Mouse (Mus musculus) megakaryocyte, adult 5-6 weeks (primary cell): Measurements from ENCODE around the gene Hnrnpul1. TPM values are rescaled to one million over a fixed set of nuclear protein-coding genes. Genes with fewer than 3 reads are reported as not detected.
"Not testable (repeated sequence)": the region's sequence is repeated elsewhere in the genome, so short reads cannot be mapped to it uniquely, and the experiment has no call there.

Experiments used
- ATAC-seq: 2 replicates; pipeline ENCODE4 v1.8.0; 2016; ENCODE audit warnings: mild to moderate bottlenecking, inconsistent platforms; ENCODE audit not compliant: poor library complexity, severe bottlenecking
- total RNA-seq, 2 experiments: library from RNA; stranded (forward) in 1 of 2; stranded (reverse) in 1 of 2; fragments of 153-499, 151-499 nt in 1 of 2; fragments of 221-1000, 200-1000 nt in 1 of 2; gene quantifications; 2 replicates each; pipeline versions ENCODE4 v1.2.3 to v1.2.4; 2015 to 2017

Hnrnpul1 gene
- 134 and 143 TPM in 2 replicates for total RNA-seq (2015)
- total RNA-seq (2017) = 121 and 148 TPM in 2 replicates

DNA sequence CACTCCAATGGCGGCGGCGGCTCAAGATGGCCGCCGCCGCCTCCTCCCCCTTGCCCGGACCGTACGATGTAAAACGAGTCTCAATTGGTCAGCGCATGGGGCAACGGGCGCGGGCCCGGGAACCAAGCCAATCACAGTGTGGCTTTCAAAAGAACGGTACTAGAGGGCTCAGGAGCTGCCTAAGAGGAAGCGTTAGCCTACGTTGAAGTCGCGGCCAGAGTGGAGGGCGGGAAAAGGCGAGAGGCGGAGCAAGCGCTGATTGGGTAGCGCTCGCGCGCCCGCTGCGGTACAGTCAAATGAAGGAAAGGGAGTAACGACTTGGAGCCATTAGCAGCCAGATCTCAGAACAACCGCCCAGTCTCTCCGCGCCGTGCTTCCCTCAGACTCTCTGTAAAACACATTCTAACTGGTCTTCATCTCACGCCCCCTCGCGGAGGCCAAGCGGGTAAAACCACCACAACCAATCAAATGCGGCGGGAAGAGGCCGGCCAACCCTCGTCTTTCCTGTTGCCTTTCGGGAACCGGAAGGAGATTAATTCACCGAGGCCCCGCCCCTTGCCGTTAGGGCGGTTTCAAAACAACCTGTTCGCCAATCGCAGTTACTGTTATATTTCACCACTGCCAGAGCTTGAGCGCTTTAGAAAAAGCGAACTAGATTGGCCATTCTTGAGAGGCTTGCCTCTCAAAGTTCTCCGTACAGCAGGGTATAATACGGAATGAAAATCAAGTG, at the start of gene Hnrnpul1:
Hnrnpul1 (minus strand) TSS at position 20 of the 730 bp plus-strand sequence.
- ATAC-seq = peak; percentile 77

DNA sequence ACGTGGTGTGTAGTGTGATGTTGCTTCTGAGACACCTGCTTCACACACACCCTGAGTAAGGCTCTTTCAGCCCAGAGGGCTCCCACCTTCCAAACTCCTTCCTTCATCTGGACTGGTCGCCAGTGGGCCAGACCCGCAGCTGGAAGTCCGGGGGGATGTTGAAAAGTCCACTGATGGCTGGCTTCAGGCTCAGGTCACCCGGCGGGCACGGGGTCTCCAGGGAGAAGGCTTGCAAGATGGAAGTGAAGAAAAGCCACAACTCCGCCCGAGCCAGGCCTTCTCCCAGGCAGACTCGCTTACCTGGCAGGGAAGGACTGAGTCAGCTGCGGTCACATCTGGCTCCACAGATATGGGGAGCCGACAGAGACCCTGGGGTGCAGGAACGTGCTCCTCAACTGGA, 48.9 kb upstream of the Hnrnpul1 start:
- ATAC-seq = no peak

DNA sequence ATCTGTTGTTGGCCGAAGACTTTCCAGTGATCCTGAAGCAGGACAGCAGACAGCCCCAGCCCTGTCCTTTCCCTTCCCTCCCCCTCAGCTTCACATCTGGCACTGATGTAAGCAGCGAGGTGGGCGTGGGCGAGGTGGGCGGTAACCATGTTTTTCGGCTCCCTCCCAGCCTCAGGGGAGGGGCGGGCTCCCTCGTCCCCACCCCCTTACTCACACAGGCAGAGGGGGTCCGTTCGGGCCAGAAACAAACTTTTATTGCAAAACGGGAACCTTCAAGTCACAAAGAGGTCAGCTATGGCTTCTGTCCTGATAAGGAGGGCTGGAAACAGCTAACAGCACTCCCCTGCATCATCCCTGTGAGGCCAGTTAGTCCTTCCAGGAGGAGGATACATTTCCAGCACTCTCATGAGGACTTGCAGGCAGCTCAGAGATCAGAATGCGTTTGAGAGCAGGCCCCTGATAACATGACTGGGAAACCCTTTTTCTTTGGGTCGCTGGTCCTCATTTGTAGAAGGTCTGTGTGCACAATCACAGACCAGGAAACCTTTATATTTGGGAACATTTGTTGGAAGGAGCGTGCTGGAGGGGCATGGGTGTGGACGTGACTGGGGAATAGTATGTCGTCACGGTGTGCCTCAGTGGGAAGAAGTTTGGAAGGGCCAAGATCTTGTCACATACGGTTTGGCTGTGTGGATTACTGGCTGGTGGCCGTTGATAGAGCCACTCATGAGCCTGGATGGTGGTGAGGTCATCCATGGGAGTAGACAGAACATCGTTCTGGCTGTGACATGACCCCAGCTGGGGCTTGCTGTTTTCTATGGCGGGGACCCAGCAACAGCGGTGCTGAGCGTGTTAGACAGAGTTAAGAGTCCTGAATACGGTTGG, 47.9 kb upstream of the Hnrnpul1 start:
- no peak for ATAC-seq

DNA sequence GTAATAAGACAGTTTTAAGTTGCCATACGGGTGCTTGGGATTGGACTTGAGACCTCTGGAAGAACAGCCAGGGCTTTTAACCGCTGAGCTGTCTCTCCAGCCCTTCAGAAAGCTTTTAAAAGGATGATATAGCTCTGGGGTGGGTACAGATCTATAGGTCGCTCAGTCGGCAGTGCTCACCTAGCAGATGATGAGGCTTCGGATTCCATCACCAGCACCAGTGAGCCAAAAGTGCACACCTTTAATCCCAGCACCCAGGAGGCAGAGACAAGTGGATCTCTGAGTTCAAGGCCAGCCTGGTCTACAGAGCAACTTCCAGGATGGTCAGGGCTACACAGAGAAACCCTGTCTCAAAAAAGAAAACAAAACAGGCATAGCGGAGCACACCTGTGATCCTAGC, 46.5 kb upstream of the Hnrnpul1 start:
- no peak for ATAC-seq

DNA sequence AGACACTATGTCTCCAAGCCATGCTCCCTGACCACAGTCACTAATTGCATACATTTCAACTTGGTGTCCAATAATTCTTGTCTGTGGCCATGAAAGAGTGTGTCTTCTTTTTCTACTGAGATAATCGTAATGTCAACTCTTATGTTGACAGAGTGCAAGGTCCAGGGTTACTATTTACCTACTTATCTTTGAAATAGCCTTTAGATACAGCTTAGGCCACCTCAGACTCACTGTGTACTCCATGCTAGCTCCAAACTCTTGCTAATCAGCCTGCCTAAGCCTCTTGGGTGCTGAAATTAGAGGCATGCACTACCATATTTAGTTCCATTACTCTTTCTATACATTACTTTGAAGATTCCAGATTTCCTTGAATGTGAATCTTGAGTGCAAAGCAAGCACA, 44.8 kb upstream of the Hnrnpul1 start:
- ATAC-seq = no peak

DNA sequence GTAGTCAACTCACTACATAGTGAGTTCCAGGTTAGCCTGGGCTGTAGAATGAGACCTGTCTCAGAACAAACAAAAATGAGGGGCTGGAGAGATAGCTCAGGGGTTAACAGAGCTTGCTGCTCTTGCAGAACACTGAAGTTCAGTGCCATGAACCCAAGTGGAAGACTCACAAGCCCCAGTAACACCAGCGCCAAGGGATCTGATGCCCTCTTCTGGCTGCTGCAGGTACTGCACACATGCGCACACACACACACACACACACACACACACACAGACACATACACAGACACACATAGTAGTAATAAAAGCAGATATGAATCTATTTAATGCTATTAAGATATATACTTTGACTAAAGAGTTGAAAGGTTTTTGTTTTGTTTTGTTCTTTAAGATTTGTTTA, 44.0 kb upstream of the Hnrnpul1 start:
- ATAC-seq = no peak

DNA sequence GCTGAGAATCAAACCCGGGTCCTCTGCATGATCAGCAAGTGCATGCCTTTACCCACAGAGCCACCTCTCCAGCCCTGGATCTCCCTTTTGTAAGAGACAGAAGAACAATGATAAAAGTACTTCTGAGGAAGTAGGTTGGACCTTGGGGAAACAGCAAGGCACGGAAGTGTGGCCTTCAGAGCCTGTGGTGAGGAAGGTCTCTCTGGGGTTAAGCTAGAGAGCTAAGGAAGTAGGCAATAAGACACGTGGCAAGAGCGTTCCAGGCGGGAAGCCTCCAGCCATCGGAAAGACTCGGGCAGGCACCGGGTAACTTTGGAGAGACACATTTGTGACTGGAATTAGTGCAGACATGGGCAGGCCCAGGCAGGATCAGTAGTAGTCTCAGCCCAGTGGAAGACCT, 40.2 kb upstream of the Hnrnpul1 start:
- peak; percentile 52; the same call in 1 of the 2 replicates for ATAC-seq

DNA sequence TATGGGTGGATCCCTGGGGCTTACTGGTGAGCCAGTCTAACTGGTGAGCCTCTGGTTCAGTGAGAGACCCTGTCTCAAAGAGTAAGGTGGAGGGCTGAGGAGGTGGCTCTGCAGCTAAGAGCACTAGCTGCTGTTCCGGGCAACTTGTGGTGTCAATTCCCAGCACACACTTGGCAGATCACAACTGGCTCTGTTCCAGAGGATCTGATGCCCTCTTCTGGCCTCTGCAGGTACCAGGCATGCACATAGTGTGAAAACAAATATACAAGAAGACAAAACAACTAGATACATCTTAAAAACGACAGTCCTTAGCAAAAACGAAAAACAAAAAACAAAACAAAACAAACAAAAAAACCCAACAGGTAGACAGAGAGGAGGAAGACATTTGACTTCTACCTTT, 39.1 kb upstream of the Hnrnpul1 start:
- ATAC-seq = no peak

DNA sequence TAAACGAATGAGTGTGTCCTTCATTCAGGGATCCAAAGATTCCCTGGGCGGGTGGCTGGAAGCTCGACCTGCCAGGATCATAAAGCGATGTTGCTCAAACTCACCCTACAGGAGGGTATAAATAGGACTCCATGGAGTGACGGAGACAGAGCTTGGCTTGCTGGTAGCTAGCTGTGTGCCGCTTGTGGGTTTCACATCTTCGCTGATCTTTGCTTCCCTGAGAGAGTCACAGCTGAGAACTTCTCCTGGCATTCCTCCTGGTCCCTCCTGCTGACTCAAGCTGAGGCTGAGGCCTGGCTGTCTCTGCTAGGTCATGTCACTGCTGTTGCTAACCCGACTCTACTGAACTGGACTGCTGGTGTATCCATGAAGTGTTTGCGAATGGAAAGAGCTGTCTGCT, 38.4 kb upstream of the Hnrnpul1 start:
- not testable (repeated sequence) for ATAC-seq

DNA sequence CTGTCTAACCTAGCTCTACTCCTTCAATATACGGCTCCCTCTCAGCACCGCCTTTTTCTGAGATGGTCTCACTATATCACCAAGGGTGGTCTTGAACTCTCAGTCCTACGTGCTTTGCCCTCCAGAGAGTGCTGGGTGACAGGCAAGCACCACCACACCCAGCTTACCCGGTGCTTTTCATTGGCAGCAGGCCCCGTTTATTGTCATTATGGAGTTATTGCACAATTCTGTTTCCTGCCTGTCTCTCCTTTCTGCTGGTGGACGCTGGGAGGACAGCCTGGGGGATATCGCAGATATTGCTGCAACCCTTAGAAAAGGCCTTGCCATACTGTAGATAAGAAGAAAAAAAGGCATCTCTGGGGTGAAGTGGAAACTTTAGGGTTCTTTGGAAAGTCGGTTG, 36.1 kb upstream of the Hnrnpul1 start:
- ATAC-seq = peak; percentile 57

DNA sequence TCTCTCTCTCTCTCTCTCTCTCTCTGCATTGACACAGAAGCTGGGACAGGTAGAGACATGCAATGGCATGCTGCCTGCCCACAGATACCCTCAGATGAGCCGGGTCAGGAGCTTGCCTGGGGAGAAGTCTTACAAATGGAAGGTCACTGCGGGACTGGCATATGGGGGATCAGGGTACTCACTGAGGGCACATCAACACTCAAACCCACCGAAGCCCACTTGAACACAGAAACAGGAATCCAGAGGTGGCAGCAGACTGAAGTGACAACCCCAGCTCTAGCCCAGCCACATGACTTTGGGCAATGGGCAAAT, 34.5 kb upstream of the Hnrnpul1 start:
- ATAC-seq = no peak

DNA sequence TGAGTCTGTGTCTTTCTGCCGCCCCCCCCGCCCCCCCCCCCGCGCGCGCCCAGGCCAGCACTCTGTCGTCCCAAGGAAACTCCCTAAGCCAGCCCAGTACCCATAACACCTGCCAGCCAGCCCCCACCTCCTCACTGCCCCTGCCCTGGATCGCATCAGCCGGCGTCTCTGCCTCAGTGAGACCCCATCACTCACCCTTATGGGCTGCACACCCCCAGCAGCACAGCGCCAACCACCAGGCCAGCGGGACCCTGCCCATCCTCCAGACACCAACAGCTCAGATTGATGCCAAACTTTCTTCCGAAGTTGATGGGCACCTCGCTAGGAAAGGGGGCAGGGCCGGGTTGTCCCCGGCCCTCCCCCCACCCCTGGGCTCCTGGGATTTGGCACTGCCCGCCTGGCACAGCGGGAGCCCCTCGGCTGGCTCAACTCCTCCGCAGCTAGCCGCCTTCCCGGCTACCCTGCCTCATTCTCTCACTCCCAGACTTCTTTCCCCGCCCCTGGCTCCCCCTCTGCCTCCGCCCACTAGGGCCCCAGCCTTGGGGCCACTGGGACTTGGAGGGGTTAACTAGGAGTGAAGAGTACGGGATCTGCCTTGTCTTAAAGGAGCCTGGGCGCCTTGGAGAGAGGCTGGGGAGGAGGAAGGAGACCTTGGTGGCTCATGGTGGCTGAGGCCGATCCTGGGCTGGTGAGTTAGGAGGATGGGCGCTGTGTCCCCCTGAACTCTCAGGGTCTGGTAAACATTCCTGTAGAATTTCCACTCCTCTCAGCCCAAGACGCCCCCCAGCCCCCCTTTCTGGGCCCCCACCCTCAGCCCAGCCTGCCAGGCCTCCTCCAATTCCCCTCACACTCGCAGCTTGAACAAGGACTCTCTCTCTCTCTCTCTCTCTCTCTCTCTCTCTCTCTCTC, 33.9 kb upstream of the Hnrnpul1 start, which contains the start of gene Axl:
Axl (minus strand) TSS at position 486 of the 909 bp plus-strand sequence.
- 0 out of 2 replicates have a peak, but pooled peaks have one; percentile 29 for ATAC-seq

DNA sequence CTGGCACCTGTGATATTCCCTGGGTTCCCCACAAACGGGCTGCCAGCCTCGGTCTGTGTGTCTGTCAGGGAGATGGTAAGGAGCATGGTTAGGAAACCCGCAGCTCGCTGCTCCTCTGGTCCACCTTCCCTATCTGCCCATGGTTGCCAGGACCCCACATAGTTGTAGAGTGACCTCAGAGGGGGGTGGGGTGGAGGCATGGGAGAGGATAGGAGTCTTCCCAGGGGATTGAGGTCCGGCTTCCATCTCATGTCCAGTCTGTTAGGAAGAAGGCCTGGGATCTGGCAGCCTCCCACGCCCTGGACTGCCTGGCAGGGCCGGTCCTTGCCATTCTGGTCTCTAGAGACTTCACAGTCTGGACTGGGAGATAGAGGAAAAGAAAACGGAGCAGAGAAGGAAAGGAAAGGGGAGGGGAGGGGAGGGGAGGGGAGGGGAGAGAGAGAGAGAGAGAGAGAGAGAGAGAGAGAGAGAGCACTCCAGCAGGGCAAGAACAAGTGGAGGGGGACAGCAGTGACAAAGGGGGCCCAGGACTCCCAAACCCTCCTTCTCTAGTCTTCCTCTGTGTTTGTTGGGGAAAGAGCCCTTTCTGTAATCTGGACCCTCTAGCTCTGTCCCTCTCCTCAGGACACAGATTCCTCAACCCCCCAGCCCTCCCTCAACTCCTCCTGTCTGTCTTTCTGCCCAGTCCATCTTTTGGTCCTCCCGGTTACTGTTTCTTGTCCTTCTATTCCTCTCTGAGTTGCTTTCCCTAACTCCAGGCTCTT, 33.1 kb upstream of the Hnrnpul1 start:
- ATAC-seq = no peak

DNA sequence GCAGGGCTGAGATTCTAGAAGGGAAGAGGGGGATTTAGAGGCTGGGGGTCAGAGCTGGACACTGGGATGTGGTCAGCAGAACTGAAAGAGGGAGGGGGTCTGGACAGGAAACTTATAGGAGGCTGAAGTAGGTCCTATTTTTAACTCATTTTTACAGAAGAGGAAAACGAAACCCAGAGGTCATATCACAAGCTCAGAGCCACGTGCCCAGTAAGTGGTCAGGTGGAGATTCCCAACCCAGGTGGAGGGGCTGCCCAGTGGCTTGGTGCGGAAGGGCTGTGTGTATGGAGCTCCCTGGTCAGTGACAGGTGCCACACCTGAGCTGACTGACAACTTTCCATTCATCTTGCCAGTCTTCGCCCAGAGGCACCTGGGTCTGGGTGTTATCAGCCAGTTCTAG, 32.4 kb upstream of the Hnrnpul1 start:
- ATAC-seq = no peak

DNA sequence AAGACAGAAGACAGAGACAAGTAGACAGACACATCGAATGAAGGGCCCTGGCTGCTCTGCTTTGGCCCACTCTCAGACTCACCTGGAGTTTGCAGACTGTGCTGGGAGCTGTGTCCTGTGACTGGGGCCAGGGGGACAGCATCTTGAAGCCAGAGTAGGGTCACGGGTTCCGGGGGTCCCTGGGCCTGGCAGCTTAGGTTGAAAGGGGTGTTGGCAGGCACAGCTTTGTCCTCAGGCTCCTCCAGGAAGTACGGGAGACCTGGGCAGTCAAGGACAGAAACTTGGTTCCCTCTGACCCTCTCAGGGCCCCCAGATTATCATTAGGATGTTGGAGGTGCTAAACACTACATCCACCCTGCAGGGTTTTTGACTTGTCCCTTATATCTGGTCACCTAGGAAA, 31.2 kb upstream of the Hnrnpul1 start:
- ATAC-seq = no peak

DNA sequence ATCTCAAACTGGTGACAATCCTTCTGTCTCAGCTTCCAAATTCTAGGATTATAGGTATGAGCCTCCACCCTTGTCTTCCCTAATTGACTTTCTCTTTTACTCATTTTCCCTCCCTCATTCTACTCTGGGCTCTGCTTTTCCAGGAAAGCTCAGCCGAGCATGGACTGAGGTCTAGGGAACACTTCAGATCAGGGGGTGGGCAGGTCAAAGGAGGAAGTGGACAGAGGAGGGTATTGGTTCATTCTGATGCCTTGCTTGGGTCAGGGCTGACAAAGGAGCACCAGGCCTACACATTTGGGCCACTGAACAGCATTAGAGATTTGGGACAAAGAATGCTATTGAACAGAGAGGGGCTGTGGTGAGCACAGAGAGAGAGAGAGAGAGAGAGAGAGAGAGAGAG, 30.3 kb upstream of the Hnrnpul1 start:
- no peak for ATAC-seq

DNA sequence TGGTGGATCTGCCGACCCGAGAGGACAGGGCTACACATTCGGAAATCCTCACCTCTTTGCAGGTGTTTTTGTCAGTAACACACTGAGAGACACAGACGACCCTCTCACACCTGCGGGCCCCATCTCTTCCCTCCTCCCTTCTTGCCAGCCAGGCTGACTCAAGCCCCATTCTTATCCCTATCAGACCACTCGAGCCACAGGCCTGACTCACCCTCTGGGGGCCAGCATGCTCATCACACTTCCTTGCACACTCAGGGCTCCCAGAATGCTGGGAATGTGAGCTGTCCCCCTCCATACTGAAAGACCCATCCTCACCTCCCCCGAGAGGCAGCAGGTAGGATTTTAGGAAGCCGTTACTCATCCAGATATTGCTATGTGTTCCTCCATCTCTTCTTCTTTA, 29.2 kb upstream of the Hnrnpul1 start:
- no peak for ATAC-seq

DNA sequence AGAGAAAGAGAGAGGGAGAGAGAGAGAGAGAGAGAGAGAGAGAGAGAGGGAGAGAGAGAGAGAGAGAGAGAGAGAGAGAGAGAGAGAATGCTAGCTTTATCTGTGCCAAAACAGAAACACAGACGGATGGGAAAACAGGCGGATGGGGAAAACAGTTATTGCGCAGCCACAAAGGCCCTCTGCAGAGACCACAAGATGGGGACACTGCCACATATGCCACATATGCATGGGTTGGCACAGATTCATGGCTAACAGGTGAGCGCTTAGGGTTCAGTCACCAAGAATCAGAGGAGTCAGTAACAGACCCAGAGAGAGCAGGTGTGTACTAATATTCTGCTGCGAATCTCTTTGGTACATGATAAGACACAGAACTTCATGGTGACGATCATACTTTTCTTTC, 28.2 kb upstream of the Hnrnpul1 start:
- ATAC-seq = peak; percentile 31; the same call in 1 of the 2 replicates

DNA sequence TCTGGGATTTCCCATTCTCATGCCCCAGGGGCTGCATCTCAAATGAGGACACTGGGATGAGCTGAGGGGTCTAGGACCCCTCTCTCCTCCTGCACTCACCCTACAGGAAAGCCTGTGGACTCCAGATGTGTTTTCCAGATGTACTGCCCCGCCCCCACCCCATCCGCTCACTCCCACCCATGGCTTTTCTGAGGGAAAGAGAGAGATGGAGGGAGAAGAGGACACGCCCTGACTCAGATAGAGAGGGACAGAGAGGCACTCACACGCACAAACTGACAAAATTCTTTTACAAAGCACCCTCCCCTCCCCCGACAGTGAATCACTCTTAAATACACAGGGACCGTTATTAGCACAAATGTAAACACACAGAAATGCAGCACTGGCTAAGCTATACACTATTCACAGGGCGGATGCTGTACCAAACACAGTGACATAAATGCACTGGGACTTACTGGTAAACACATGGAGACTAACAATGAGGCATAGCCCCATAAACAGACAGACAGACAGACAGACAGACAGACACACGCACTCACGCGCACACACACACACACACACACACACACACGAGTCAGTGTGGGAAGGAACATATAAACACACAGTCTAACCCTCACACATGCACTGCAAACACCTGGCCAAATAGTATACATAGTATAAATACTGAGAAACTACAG, 27.5 kb upstream of the Hnrnpul1 start:
- ATAC-seq = no peak
